Mouse (Mus musculus): ENCODE data around the gene Ttbk1. TPM values are rescaled to one million over a fixed set of nuclear protein-coding genes. Genes with fewer than 3 reads are reported as not detected.

Gene Ttbk1
- total and polyA plus RNA-seq, 3 experiments = 0.16 to 0.23 (median 0.21) TPM

GRCm38 (mm10) chr17:46520385-46520979 lies 33.0 kb upstream of the Ttbk1 start:
- Histone ChIP-seq H3K27ac (no peak overlapping the region), H3K36me3 (ENCODE audit: control insufficient read depth, insufficient read depth, low read length) (no peaks in the 10 kb centered on the region), H3K9ac (ENCODE audit: low read depth, low read length) (peak overlapping the region; percentile 11), H3K27me3 (ENCODE audit: control insufficient read depth, insufficient read depth, low read length) (no peaks in the 10 kb centered on the region), H3K79me2 (replicated peaks; ENCODE audit: control insufficient read depth, insufficient read depth, low read length) (no peaks in the 10 kb centered on the region), H3K4me3 (no peak overlapping the region), H3K4me1 (ENCODE audit: control insufficient read depth, insufficient read depth, low read length) (no peaks in the 10 kb centered on the region)
- TF ChIP-seq POLR2A (IDR thresholded peaks at IDR 0.05; ENCODE audit: insufficient read depth, low read depth, low read length) = no peak
- no peak for TF ChIP-seq EP300 (IDR thresholded peaks at IDR 0.05; ENCODE audit: insufficient read depth, low read depth, low read length)
- no peak for TF ChIP-seq CTCF (IDR thresholded peaks at IDR 0.05)
- intact Hi-C loops (cut with DNase I) = no loop called here
- 37% methylated on average over 25 of the region's 25 CpGs for WGBS
- no peak for DNase-seq

DNA sequence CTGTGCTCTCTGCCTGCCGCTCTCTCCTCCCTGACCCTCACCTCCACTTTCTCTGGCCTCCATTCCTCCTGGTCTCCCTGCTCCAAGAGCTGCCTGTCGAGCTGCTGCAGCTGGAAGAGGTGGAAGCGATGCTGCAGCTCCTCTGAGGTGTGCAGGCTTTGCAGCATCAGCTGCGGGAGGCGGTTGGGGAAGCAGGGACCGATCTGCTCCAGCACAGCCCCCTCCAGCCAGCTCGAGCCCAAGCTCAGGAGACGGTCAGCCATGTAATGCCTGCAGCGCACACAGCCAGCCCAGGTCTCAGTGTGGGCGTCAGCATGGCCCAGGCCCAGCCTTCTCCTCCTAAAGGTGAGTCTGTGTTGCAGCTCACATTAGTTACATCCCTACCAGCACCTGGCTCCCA lies 32.5 kb upstream of the Ttbk1 start:
- Histone ChIP-seq H3K4me3 (no peak overlapping the region), H3K4me1 (ENCODE audit: control insufficient read depth, insufficient read depth, low read length) (no peaks in the 10 kb centered on the region), H3K79me2 (replicated peaks; ENCODE audit: control insufficient read depth, insufficient read depth, low read length) (no peaks in the 10 kb centered on the region), H3K27me3 (ENCODE audit: control insufficient read depth, insufficient read depth, low read length) (no peaks in the 10 kb centered on the region), H3K36me3 (ENCODE audit: control insufficient read depth, insufficient read depth, low read length) (no peaks in the 10 kb centered on the region), H3K27ac (no peak overlapping the region), H3K9ac (ENCODE audit: low read depth, low read length) (peak overlapping the region; percentile 11; the same call in 1 of the 2 replicates)
- intact Hi-C loops (cut with DNase I) = no loop called here
- DNase-seq = no peak
- no peak for TF ChIP-seq POLR2A (IDR thresholded peaks at IDR 0.05; ENCODE audit: insufficient read depth, low read depth, low read length)
- no peak for TF ChIP-seq CTCF (IDR thresholded peaks at IDR 0.05)
- no peak for TF ChIP-seq EP300 (IDR thresholded peaks at IDR 0.05; ENCODE audit: insufficient read depth, low read depth, low read length)
- WGBS = 70% methylated on average over 10 of the region's 10 CpGs

DNA sequence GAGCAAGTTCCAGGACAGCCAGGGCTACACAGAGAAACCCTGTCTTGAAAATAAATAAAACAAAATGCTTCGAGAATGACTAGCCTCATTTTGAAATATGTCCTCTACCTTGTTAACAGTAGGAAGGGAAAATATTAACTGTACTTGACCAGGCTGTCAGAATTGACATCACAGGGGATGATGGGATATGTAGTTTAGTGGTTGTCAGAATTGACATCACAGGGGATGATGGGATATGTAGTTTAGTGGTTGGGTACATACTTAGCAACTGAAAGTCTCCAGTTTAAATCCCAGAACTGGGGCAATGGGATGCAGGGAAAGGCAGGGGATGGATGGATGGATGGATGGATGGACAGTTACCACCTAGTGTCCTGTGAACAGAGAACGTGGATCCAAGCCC lies 25.9 kb upstream of the Ttbk1 start:
- no peak overlapping the region for H3K4me3 ChIP-seq
- H3K79me2 ChIP-seq (replicated peaks; ENCODE audit: control insufficient read depth, insufficient read depth, low read length) = no peaks in the 10 kb centered on the region
- DNase-seq = no peak
- intact Hi-C loops (cut with DNase I) = loop anchor here (5.0 kb wide), 1 partner anchor 141 kb away; no protein-coding TSS in a partner anchor
- no peaks in the 10 kb centered on the region for H3K4me1 ChIP-seq (ENCODE audit: control insufficient read depth, insufficient read depth, low read length)
- H3K36me3 ChIP-seq (ENCODE audit: control insufficient read depth, insufficient read depth, low read length) = no peaks in the 10 kb centered on the region
- H3K27me3 ChIP-seq (ENCODE audit: control insufficient read depth, insufficient read depth, low read length) = no peaks in the 10 kb centered on the region
- WGBS = 57% methylated on average over 2 of the region's 2 CpGs
- TF ChIP-seq POLR2A (IDR thresholded peaks at IDR 0.05; ENCODE audit: insufficient read depth, low read depth, low read length) (no peak), CTCF (IDR thresholded peaks at IDR 0.05) (no peak), EP300 (IDR thresholded peaks at IDR 0.05; ENCODE audit: insufficient read depth, low read depth, low read length) (no peak)
- no peak overlapping the region for H3K27ac ChIP-seq
- no peak overlapping the region for H3K9ac ChIP-seq (ENCODE audit: low read depth, low read length)

DNA sequence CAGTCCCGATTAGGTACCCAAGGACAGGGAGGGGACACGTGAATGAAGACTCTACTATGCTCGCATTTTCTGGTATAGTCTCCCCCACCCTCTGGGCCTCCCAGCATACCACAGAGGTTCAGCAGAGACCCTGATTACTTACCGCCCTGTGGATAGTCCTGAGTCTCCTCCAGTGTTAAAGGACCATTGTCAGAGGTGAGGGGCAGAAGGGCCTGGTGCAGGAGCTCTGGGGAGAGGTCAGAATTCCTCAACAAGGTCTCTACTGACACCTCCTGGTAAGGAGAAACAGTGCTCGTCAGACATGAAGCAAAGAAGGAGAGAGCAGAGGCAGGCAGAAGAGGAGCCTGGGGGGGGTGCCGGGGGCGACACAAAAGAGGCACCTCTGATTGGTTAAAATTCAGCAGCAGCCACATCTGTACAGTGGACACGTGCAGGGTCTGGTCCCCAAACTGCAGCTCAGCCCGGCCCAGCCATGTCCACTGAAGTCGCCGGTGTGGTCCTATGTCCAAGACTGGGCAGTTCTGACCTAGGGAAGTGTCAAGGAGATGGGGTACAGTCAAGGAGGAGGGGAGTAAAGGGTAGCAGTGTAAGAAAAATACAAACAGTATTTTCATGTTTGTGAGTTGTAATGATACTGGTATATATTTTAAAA lies 23.7 kb upstream of the Ttbk1 start:
- H3K27ac ChIP-seq = no peak overlapping the region
- H3K9ac ChIP-seq (ENCODE audit: low read depth, low read length) = no peak overlapping the region
- no peaks in the 10 kb centered on the region for H3K36me3 ChIP-seq (ENCODE audit: control insufficient read depth, insufficient read depth, low read length)
- no peaks in the 10 kb centered on the region for H3K79me2 ChIP-seq (replicated peaks; ENCODE audit: control insufficient read depth, insufficient read depth, low read length)
- no peak for DNase-seq
- WGBS = 58% methylated on average over 11 of the region's 11 CpGs
- no peak overlapping the region for H3K4me3 ChIP-seq
- H3K27me3 ChIP-seq (ENCODE audit: control insufficient read depth, insufficient read depth, low read length) = no peaks in the 10 kb centered on the region
- TF ChIP-seq CTCF (IDR thresholded peaks at IDR 0.05) = peak; percentile 65
- TF ChIP-seq POLR2A (IDR thresholded peaks at IDR 0.05; ENCODE audit: insufficient read depth, low read depth, low read length) = no peak
- no peak for TF ChIP-seq EP300 (IDR thresholded peaks at IDR 0.05; ENCODE audit: insufficient read depth, low read depth, low read length)
- intact Hi-C loops (cut with DNase I) = loop anchor here (1.0 to 5.0 kb wide), 2 partner anchors 74 to 139 kb away; no protein-coding TSS in a partner anchor
- no peaks in the 10 kb centered on the region for H3K4me1 ChIP-seq (ENCODE audit: control insufficient read depth, insufficient read depth, low read length)

DNA sequence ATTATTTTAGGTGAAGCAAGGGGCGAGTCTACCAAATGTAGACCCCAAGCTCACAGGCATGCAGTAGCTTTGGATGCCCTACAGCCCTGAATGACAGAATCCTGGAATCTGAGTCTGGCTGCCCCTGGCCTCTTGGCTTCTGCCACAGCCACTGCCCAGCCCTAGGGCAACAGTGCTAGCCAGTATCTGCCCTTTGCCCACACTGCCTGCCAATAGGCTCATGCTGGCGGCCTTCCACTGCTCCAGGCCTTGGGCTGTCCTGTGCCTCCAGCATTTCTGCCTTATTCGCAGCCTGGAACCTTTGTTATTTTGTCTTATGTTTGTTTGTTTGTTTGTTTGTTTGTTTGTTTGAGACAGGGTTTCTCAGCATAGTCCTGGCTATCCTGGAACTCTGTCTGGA lies 18.1 kb upstream of the Ttbk1 start:
- peak in 1 of 2 experiments; percentile 41 for DNase-seq
- TF ChIP-seq CTCF (IDR thresholded peaks at IDR 0.05) (no peak), EP300 (IDR thresholded peaks at IDR 0.05; ENCODE audit: insufficient read depth, low read depth, low read length) (no peak), POLR2A (IDR thresholded peaks at IDR 0.05; ENCODE audit: insufficient read depth, low read depth, low read length) (no peak)
- 76% methylated on average over 3 of the region's 3 CpGs for WGBS
- Histone ChIP-seq H3K79me2 (replicated peaks; ENCODE audit: control insufficient read depth, insufficient read depth, low read length) (no peaks in the 10 kb centered on the region), H3K9ac (ENCODE audit: low read depth, low read length) (no peak overlapping the region), H3K27me3 (ENCODE audit: control insufficient read depth, insufficient read depth, low read length) (no peaks in the 10 kb centered on the region), H3K27ac (no peak overlapping the region), H3K36me3 (ENCODE audit: control insufficient read depth, insufficient read depth, low read length) (no peaks in the 10 kb centered on the region), H3K4me1 (ENCODE audit: control insufficient read depth, insufficient read depth, low read length) (no peaks in the 10 kb centered on the region), H3K4me3 (no peak overlapping the region)
- intact Hi-C loops (cut with DNase I) = no loop called here

Measured in heart, adult 2 months (tissue).